Mouse (Mus musculus): ENCODE measurements around the gene Hltf. TPM values are rescaled to one million over a fixed set of nuclear protein-coding genes. Genes with fewer than 3 reads are reported as not detected.

The Hltf gene
- polyA plus RNA-seq, 1 experiment from 2014 or later = 14.3 TPM

DNA sequence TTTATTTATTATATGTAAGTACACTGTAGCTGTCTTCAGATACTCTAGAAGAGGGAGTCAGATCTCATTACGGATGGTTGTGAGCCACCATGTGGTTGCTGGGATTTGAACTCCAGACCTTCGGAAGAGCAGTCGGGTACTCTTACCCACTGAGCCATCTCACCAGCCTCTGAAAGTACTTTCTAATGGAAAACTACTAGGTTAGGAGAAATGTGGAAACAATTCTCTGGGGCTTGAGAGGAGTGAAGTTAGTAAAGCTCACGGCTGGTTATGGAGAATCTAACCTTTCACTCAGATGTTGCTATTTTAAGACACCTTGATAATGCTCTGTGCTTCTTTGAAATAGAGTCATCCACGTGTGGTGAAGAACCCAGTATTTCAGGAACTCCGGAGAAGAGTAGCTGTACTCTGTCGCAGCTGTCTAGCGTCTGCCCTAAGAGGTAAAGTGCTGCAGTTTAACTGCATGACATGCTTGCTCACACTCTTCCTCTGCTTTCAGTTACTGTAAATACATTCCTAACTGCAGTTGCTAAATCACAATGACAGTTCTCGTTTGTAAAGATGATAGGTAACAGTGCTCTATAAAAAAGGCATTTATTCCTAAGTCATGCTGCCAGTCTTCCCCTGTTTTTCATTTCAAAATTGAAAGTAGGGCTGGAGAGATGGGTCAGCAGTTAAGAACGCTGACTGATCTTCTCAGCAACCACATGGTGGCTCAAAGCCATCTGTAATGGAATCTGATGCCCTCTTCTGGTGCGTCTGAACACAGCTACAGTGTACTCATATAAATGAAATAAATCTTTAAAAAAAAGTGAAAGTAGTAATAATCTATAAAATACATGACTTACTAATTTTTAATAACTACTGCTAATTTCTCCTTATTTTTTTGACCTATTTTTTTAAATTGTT lies 18.8 kb downstream of the Hltf start:
- no peaks in the 10 kb centered on the region for H3K27me3 ChIP-seq (ENCODE audit: control insufficient read depth, insufficient read depth, low read length)
- peaks cover 9% of the 10 kb centered on the region for H3K4me1 ChIP-seq (ENCODE audit: control insufficient read depth, insufficient read depth, low read length)
- H3K9ac ChIP-seq (ENCODE audit: low read length) = no peak overlapping the region
- peaks cover 9% of the 10 kb centered on the region; the same call in 1 of the 2 replicates for H3K36me3 ChIP-seq (ENCODE audit: control insufficient read depth, insufficient read depth)
- peak overlapping the region; percentile 54 for H3K4me2 ChIP-seq (ENCODE audit: low read depth, low read length)
- H3K9me3 ChIP-seq (replicated peaks; ENCODE audit: control insufficient read depth, low read length) = no peaks in the 10 kb centered on the region
- 55% methylated on average over 11 of the region's 11 CpGs for WGBS
- H3K27ac ChIP-seq (ENCODE audit: low read length) = peak overlapping the region; percentile 64
- H3K4me3 ChIP-seq (ENCODE audit: low read length) = peak overlapping the region; percentile 26
- peak; percentile 58; the same call in 1 of the 2 replicates for ATAC-seq (replicated peaks; ENCODE audit: extremely low read depth, insufficient read depth, low FRiP score)

- no peak overlapping the region for H3K4me3 ChIP-seq (ENCODE audit: low read length)
- peak overlapping the region; percentile 23 for H3K9ac ChIP-seq (ENCODE audit: low read length)
- 33% methylated on average over 3 of the region's 3 CpGs for WGBS
- H3K27me3 ChIP-seq (ENCODE audit: control insufficient read depth, insufficient read depth, low read length) = no peaks in the 10 kb centered on the region
- H3K4me2 ChIP-seq (ENCODE audit: low read depth, low read length) = peak overlapping the region; percentile 46; the same call in 1 of the 2 replicates
- peak; percentile 96 for ATAC-seq (replicated peaks; ENCODE audit: extremely low read depth, insufficient read depth, low FRiP score)
- H3K36me3 ChIP-seq (ENCODE audit: control insufficient read depth, insufficient read depth) = peaks cover 8% of the 10 kb centered on the region; the same call in 1 of the 2 replicates
- H3K9me3 ChIP-seq (replicated peaks; ENCODE audit: control insufficient read depth, low read length) = no peaks in the 10 kb centered on the region
- H3K4me1 ChIP-seq (ENCODE audit: control insufficient read depth, insufficient read depth, low read length) = peaks cover 12% of the 10 kb centered on the region
- H3K27ac ChIP-seq (ENCODE audit: low read length) = peak overlapping the region; percentile 93
Measured at GRCm38 (mm10) chr3:20082161-20082560, 24.6 kb downstream of the Hltf start.

DNA sequence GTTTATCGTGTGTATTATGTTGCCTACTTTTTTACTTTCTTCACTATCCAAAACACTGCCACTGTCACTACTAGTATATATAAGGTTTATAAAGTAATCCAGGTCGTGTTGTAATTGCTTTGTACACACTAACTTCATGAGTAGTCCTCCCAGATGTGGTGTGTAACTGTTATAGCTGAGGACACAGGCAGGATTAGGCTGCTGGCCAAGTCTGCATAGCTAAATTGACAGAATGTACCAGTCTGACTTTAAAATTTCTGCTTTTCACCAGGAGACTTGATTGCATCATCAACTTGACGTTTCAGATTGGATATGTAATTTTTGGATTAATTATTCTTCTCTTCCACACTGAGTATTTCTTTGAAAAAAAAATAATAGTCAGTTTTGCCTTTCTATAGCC lies 46.2 kb downstream of the Hltf start:
- WGBS = 71% methylated on average over 3 of the region's 3 CpGs
- no peak overlapping the region for H3K4me3 ChIP-seq (ENCODE audit: low read length)
- H3K27ac ChIP-seq (ENCODE audit: low read length) = no peak overlapping the region
- peaks cover 8% of the 10 kb centered on the region for H3K36me3 ChIP-seq (ENCODE audit: control insufficient read depth, insufficient read depth)
- no peak overlapping the region for H3K9ac ChIP-seq (ENCODE audit: low read length)
- no peak for ATAC-seq (replicated peaks; ENCODE audit: extremely low read depth, insufficient read depth, low FRiP score)
- no peaks in the 10 kb centered on the region for H3K9me3 ChIP-seq (replicated peaks; ENCODE audit: control insufficient read depth, low read length)
- no peaks in the 10 kb centered on the region for H3K27me3 ChIP-seq (ENCODE audit: control insufficient read depth, insufficient read depth, low read length)
- H3K4me1 ChIP-seq (ENCODE audit: control insufficient read depth, insufficient read depth, low read length) = no peaks in the 10 kb centered on the region
- H3K4me2 ChIP-seq (ENCODE audit: low read depth, low read length) = no peak overlapping the region

DNA sequence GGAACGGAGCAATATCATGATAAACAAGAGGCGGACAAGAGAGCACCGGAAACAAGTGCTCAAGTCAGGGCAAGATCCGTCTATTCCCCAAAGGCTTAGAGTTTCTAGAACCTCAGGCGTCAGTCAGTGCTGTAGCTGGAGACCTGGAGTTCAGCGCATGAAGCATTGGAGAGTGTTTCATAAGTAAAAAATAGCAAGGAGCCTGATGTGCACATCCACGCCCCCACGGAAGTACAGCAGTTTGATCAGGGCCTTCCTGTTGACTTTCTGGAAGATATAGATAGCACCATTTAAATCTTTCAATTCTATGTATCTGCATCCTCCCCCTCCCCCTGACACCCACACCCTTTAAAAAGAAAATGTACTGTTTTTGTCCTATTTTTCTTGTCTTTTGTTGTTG lies 46.7 kb downstream of the Hltf start:
- H3K9ac ChIP-seq (ENCODE audit: low read length) = no peak overlapping the region
- no peak overlapping the region for H3K4me3 ChIP-seq (ENCODE audit: low read length)
- WGBS = 65% methylated on average over 8 of the region's 8 CpGs
- no peak overlapping the region for H3K27ac ChIP-seq (ENCODE audit: low read length)
- H3K27me3 ChIP-seq (ENCODE audit: control insufficient read depth, insufficient read depth, low read length) = no peaks in the 10 kb centered on the region
- H3K4me2 ChIP-seq (ENCODE audit: low read depth, low read length) = no peak overlapping the region
- H3K4me1 ChIP-seq (ENCODE audit: control insufficient read depth, insufficient read depth, low read length) = no peaks in the 10 kb centered on the region
- H3K9me3 ChIP-seq (replicated peaks; ENCODE audit: control insufficient read depth, low read length) = no peaks in the 10 kb centered on the region
- no peak for ATAC-seq (replicated peaks; ENCODE audit: extremely low read depth, insufficient read depth, low FRiP score)
- H3K36me3 ChIP-seq (ENCODE audit: control insufficient read depth, insufficient read depth) = peaks cover 8% of the 10 kb centered on the region

DNA sequence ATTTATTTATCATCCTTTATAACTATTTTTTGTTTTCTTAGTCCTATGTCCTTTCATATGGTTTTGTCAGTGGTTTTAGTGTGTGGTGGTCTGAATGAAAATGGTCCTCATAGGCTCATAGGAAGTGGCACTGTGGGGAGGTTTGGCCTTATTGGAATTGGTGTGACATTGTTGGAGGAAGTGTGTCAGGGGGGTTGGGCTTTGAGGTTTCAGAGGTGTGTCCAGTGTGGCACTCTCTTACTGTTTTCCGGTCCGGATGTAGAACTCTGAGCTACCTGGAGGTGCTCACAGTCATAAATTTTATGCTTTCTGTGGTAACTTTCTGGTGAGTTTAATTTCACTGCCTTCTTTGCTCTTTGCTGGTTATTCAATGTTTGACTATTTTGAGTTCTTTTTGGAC lies 47.2 kb downstream of the Hltf start:
- no peak overlapping the region for H3K4me2 ChIP-seq (ENCODE audit: low read depth, low read length)
- H3K4me3 ChIP-seq (ENCODE audit: low read length) = no peak overlapping the region
- H3K9me3 ChIP-seq (replicated peaks; ENCODE audit: control insufficient read depth, low read length) = no peaks in the 10 kb centered on the region
- no peak for ATAC-seq (replicated peaks; ENCODE audit: extremely low read depth, insufficient read depth, low FRiP score)
- 88% methylated on average over 2 of the region's 2 CpGs for WGBS
- H3K9ac ChIP-seq (ENCODE audit: low read length) = no peak overlapping the region
- H3K36me3 ChIP-seq (ENCODE audit: control insufficient read depth, insufficient read depth) = peaks cover 8% of the 10 kb centered on the region
- no peak overlapping the region for H3K27ac ChIP-seq (ENCODE audit: low read length)
- no peaks in the 10 kb centered on the region for H3K27me3 ChIP-seq (ENCODE audit: control insufficient read depth, insufficient read depth, low read length)
- no peaks in the 10 kb centered on the region for H3K4me1 ChIP-seq (ENCODE audit: control insufficient read depth, insufficient read depth, low read length)

DNA sequence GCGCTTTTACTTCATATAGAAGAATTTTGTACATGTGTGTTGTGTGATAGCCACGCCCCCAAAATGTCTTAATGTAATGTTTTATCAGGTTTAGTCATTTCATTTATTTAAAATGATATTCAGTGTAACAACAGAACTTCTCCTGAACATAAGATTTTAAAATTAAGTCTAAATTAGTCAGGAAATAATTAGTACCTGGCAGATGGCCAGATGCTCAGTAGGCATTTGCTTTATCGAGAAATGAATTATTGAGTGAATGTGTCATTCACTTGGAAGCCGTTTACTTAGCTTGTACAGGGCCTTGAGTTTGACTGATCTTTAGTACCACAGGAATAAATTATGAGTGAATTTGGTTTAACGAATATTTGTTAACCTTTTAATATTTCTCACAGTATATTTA lies 51.3 kb downstream of the Hltf start:
- Histone ChIP-seq H3K9me3 (replicated peaks; ENCODE audit: control insufficient read depth, low read length) (no peaks in the 10 kb centered on the region), H3K27me3 (ENCODE audit: control insufficient read depth, insufficient read depth, low read length) (no peaks in the 10 kb centered on the region), H3K27ac (ENCODE audit: low read length) (no peak overlapping the region), H3K36me3 (ENCODE audit: control insufficient read depth, insufficient read depth) (peaks cover 19% of the 10 kb centered on the region), H3K9ac (ENCODE audit: low read length) (no peak overlapping the region), H3K4me2 (ENCODE audit: low read depth, low read length) (no peak overlapping the region), H3K4me3 (ENCODE audit: low read length) (no peak overlapping the region), H3K4me1 (ENCODE audit: control insufficient read depth, insufficient read depth, low read length) (no peaks in the 10 kb centered on the region)
- no peak for ATAC-seq (replicated peaks; ENCODE audit: extremely low read depth, insufficient read depth, low FRiP score)
- WGBS = 87% methylated on average over 5 of the region's 5 CpGs

- H3K4me2 ChIP-seq (ENCODE audit: low read depth, low read length) = no peak overlapping the region
- H3K4me1 ChIP-seq (ENCODE audit: control insufficient read depth, insufficient read depth, low read length) = no peaks in the 10 kb centered on the region
- no peaks in the 10 kb centered on the region for H3K9me3 ChIP-seq (replicated peaks; ENCODE audit: control insufficient read depth, low read length)
- no peak overlapping the region for H3K9ac ChIP-seq (ENCODE audit: low read length)
- H3K4me3 ChIP-seq (ENCODE audit: low read length) = no peak overlapping the region
- ATAC-seq (replicated peaks; ENCODE audit: extremely low read depth, insufficient read depth, low FRiP score) = no peak
- H3K36me3 ChIP-seq (ENCODE audit: control insufficient read depth, insufficient read depth) = peaks cover 18% of the 10 kb centered on the region
- 89% methylated on average over 2 of the region's 2 CpGs for WGBS
- no peak overlapping the region for H3K27ac ChIP-seq (ENCODE audit: low read length)
- H3K27me3 ChIP-seq (ENCODE audit: control insufficient read depth, insufficient read depth, low read length) = no peaks in the 10 kb centered on the region
Measured at GRCm38 (mm10) chr3:20111913-20112312, 54.3 kb downstream of the Hltf start.

GRCm38 (mm10) chr3:20119044-20119591 lies 61.5 kb downstream of the Hltf start:
- WGBS = 72% methylated on average over 19 of the region's 19 CpGs
- H3K9ac ChIP-seq (ENCODE audit: low read length) = no peak overlapping the region
- H3K4me2 ChIP-seq (ENCODE audit: low read depth, low read length) = no peak overlapping the region
- no peaks in the 10 kb centered on the region for H3K27me3 ChIP-seq (ENCODE audit: control insufficient read depth, insufficient read depth, low read length)
- no peak overlapping the region for H3K4me3 ChIP-seq (ENCODE audit: low read length)
- H3K4me1 ChIP-seq (ENCODE audit: control insufficient read depth, insufficient read depth, low read length) = no peaks in the 10 kb centered on the region
- H3K27ac ChIP-seq (ENCODE audit: low read length) = no peak overlapping the region
- peaks cover 31% of the 10 kb centered on the region for H3K36me3 ChIP-seq (ENCODE audit: control insufficient read depth, insufficient read depth)
- H3K9me3 ChIP-seq (replicated peaks; ENCODE audit: control insufficient read depth, low read length) = no peaks in the 10 kb centered on the region
- no peak for ATAC-seq (replicated peaks; ENCODE audit: extremely low read depth, insufficient read depth, low FRiP score)

- Histone ChIP-seq H3K27me3 (ENCODE audit: control insufficient read depth, insufficient read depth, low read length) (no peaks in the 10 kb centered on the region), H3K27ac (ENCODE audit: low read length) (no peak overlapping the region), H3K9me3 (replicated peaks; ENCODE audit: control insufficient read depth, low read length) (no peaks in the 10 kb centered on the region), H3K36me3 (ENCODE audit: control insufficient read depth, insufficient read depth) (peaks cover 31% of the 10 kb centered on the region), H3K9ac (ENCODE audit: low read length) (no peak overlapping the region), H3K4me2 (ENCODE audit: low read depth, low read length) (no peak overlapping the region), H3K4me1 (ENCODE audit: control insufficient read depth, insufficient read depth, low read length) (no peaks in the 10 kb centered on the region), H3K4me3 (ENCODE audit: low read length) (no peak overlapping the region)
- 58% methylated on average over 4 of the region's 4 CpGs for whole genome bisulfite sequencing
- no peak for ATAC-seq (replicated peaks; ENCODE audit: extremely low read depth, insufficient read depth, low FRiP score)
Measured at GRCm38 (mm10) chr3:20119686-20120244, 62.2 kb downstream of the Hltf start.

Data from heart, embryonic 16.5 days (tissue).